Mouse (Mus musculus) neural tube, embryonic 12.5 days (tissue): ENCODE measurements around the gene Trip11. TPM values are rescaled to one million over a fixed set of nuclear protein-coding genes. Genes with fewer than 3 reads are reported as not detected.
"Not testable (repeated sequence)": the region's sequence is repeated elsewhere in the genome, so short reads cannot be mapped to it uniquely, and the experiment has no call there.

Experiments
- ATAC-seq: fragments of 200-750 bp; cut with Nextera tagmentation; 2 replicates; pipeline ENCODE4 v1.8.0; 2017; ENCODE audit warnings: low read depth, mild to moderate bottlenecking, moderate TSS enrichment, moderate library complexity; ENCODE audit not compliant: low FRiP score
- H3K27ac ChIP-seq: fragments of 300-500 bp; sonication (generic); 2 replicates; pipeline ENCODE4 v1.5.1; 2016
- H3K27me3 ChIP-seq: fragments of 300-500 bp; sonication (generic); replicated peaks from 2 replicates; pipeline ENCODE4 v1.6.1; 2016; ENCODE audit warnings: mild to moderate bottlenecking
- H3K36me3 ChIP-seq: fragments of 300-500 bp; sonication (generic); 2 replicates; pipeline ENCODE4 v1.6.1; 2016; ENCODE audit warnings: mild to moderate bottlenecking
- H3K4me1 ChIP-seq: fragments of 300-500 bp; sonication (generic); 2 replicates; pipeline ENCODE4 v1.6.1; 2016
- H3K4me2 ChIP-seq: fragments of 300-500 bp; sonication (generic); replicated peaks from 2 replicates; pipeline ENCODE4 v1.6.1; 2016; ENCODE audit warnings: mild to moderate bottlenecking
- H3K4me3 ChIP-seq: fragments of 300-500 bp; sonication (generic); 2 replicates; pipeline ENCODE4 v1.5.1; 2016
- H3K9ac ChIP-seq: fragments of 300-500 bp; sonication (generic); 2 replicates; pipeline ENCODE4 v1.6.1; 2016; ENCODE audit warnings: mild to moderate bottlenecking
- H3K9me3 ChIP-seq: fragments of 300-500 bp; sonication (generic); 2 replicates; pipeline ENCODE4 v1.6.1; 2016; ENCODE audit warnings: mild to moderate bottlenecking
- WGBS: fragments of 180-500 bp; shearing (Covaris S2); methylation state at CpG from one replicate; pipeline ENCODE4 v1.1.7; 2016; 5-methylcytosine and 5-hydroxymethylcytosine counted together
- polyA plus RNA-seq: library from polyadenylated mRNA; unstranded; fragments of >200 nt; fragmentation: Nextera tagmentation; extraction: Ambion mirVana; gene quantifications from 2 replicates; pipeline ENCODE4 v1.2.1, GENCODE M21; 2016

Trip11 gene
- polyA plus RNA-seq: 20.1 and 24.0 TPM in 2 replicates

DNA sequence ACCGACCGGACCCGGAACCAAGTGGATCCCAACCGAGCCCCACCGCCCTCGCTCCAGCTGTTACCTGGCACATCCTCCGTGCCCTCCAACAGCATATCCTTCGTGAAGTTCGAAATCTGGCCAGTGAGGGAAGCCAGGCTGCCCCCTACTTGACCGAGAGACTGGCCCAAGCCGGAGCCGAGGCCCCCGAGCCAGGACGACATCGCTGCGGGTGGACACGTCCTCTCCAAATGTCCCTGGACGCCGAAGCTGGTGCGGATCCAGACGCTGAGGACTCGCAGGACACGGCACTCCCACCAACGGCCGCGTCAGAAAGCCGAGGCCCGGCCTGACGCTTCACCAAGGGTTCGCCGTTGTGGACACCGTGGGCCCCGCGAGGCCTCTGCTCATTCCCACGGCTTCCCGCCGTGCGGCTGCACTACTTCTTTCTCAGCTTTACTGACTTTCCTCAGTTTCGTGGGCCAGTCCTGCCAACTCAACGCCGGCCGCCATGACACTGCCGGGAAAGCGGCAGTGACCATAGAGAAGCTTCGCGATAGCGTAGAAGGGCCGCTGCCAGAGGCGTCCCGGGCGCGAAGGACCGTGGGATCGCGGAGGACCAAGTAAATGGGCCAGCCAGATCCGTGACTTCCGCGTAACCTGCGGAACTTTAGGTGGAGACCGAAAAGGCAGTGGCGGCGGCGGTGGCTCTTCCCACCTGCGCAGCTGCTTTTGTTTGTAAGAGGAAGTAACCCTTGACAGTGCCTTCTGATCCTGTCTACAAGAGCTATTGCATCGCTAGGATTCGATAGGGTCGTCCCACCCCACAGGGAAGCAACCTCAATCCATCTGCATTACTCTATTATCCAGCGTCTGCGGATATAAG is at the start of gene Trip11:
Gene Trip11 (minus strand): TSS at position 642 of the 865 bp plus-strand sequence.
- Histone ChIP-seq H3K27me3 (no peaks in the 10 kb centered on the region), H3K27ac (peak within 1 kb of the TSS; percentile 29; the same call in 1 of the 2 replicates), H3K9ac (peak within 1 kb of the TSS; percentile 84), H3K4me2 (peak within 1 kb of the TSS; percentile 74), H3K4me3 (peak within 1 kb of the TSS; percentile 88), H3K9me3 (no peaks in the 10 kb centered on the region), H3K36me3 (peaks cover 9% of the 10 kb centered on the region; the same call in 1 of the 2 replicates), H3K4me1 (peaks cover 16% of the 10 kb centered on the region)
- under 1% methylated on average over 69 of the region's 69 CpGs for WGBS
- peak; percentile 96 for ATAC-seq

- ATAC-seq, H3K27ac ChIP-seq, H3K36me3 ChIP-seq, H3K27me3 ChIP-seq, H3K9me3 ChIP-seq, H3K9ac ChIP-seq, H3K4me1 ChIP-seq, H3K4me3 ChIP-seq: not testable (repeated sequence)
- WGBS: 97% methylated on average over 5 of the region's 5 CpGs
- H3K4me2 ChIP-seq: 0 out of 2 replicates have a peak overlapping the region, but pooled peaks have one; percentile 30
Observed at GRCm38 (mm10) chr12:101958960-101959780, 46.1 kb upstream of the Trip11 start.

DNA sequence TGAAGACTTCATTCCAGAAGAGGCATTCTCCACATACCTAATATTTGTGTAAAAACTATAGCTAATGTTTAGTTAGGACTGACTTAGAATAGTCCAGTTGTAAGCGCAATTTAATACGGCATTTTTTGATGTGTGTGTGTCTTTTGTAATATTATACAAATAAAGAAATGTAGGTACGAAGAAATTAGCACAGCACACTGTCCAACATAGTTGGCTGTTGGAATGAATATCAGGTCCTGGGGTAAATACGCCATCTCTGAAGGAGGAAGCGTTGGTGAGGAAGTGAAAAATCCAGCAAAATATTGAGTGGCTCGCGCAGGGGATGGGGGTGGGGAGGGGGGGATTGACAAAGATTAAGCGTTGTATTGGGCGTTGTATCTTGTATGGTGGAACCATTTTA is 45.5 kb upstream of the Trip11 start:
- no peaks in the 10 kb centered on the region for H3K9me3 ChIP-seq
- 66% methylated on average over 9 of the region's 9 CpGs for WGBS
- H3K36me3 ChIP-seq: no peaks in the 10 kb centered on the region; the same call in 1 of the 2 replicates
- no peak overlapping the region for H3K4me3 ChIP-seq
- peak overlapping the region; percentile 30 for H3K4me2 ChIP-seq
- no peak overlapping the region for H3K27ac ChIP-seq
- H3K27me3 ChIP-seq: no peaks in the 10 kb centered on the region
- peaks cover 4% of the 10 kb centered on the region for H3K4me1 ChIP-seq
- ATAC-seq: no peak
- H3K9ac ChIP-seq: no peak overlapping the region

DNA sequence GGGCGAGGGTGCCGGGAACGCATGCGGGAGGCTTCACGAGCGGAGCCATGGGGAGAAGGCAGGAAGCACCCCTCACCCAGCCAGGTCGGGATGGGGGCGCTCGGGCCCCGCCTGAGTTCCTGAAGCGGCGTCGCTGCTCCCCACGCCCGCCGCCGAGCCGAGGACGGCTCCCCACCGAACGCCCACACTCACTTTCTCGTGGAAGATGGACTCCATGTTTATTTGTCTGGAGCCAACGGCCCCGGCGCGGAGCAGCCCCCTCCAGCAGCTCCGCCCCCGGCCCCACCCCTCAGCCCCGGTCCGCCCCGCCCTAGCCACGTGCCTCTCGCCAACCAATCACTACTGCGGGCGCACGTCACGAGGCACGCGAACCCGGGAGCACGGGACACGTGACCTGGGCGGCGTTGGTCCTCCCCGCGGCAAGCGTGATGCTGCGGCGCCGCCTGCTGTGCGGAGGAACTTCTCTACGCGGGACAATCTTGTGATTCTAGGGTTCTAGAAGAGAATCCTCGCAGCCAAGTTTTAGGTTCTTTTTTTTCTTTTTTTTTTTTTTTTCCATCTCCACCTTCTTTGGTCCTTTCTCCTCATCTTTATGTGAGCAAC is 45.0 kb upstream of the Trip11 start, which contains the start of gene Atxn3:
Gene Atxn3 (minus strand): TSS at position 305 of the 603 bp plus-strand sequence.
- Histone ChIP-seq H3K4me3 (peak within 1 kb of the TSS; percentile 70), H3K9me3 (no peaks in the 10 kb centered on the region), H3K27me3 (no peaks in the 10 kb centered on the region), H3K4me2 (peak within 1 kb of the TSS; percentile 75), H3K4me1 (peaks cover 4% of the 10 kb centered on the region), H3K9ac (peak within 1 kb of the TSS; percentile 79), H3K36me3 (no peaks in the 10 kb centered on the region; the same call in 1 of the 2 replicates), H3K27ac (no peak within 1 kb of the TSS)
- peak; percentile 99 for ATAC-seq
- WGBS: under 1% methylated on average over 54 of the region's 54 CpGs

DNA sequence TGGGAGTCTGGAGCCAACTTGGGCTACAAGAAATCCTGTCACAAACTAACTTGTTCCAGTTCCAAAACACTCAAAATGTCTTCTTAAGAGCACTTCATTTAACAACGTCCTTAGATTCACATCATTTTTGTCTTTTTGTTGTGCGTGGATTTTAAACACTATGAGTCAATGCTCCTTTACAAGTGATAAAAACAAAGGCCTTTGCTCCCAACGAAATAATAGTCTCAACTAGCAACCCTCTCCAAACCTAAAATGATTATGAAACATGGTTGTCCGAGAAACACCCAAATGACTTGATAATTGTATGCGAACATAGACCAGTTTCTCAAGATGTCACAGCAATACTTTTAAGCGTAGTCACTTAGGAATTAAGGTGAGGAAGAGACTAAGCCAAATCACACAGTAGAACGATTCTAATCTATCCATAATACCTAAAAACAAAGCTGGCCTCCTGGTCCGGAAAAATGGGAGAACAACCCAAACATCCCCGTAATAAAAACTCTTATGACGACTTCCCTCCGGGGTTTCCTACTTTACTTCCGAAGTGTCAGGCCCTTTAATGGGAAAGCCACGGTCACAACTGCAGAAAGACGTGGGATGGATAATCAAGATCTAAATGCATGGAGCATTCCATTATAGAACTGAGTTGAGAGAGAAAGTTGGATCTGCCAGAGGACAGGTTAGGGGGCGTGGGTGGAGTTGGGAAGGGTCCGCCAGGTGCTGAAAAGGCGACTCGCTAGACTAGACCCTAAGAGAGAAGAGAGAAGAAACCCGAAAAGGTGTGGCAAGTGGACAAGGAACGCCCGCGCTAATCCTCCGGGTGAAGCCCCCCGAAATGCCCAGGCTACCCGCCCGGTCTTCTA is 44.2 kb upstream of the Trip11 start:
- H3K9ac ChIP-seq: peak overlapping the region; percentile 79
- H3K4me3 ChIP-seq: peak overlapping the region; percentile 70
- 13% methylated on average over 26 of the region's 26 CpGs for WGBS
- H3K36me3 ChIP-seq: no peaks in the 10 kb centered on the region; the same call in 1 of the 2 replicates
- ATAC-seq: peak; percentile 69
- H3K9me3 ChIP-seq: no peaks in the 10 kb centered on the region
- peak overlapping the region; percentile 75 for H3K4me2 ChIP-seq
- peaks cover 4% of the 10 kb centered on the region for H3K4me1 ChIP-seq
- no peak overlapping the region for H3K27ac ChIP-seq
- H3K27me3 ChIP-seq: no peaks in the 10 kb centered on the region

DNA sequence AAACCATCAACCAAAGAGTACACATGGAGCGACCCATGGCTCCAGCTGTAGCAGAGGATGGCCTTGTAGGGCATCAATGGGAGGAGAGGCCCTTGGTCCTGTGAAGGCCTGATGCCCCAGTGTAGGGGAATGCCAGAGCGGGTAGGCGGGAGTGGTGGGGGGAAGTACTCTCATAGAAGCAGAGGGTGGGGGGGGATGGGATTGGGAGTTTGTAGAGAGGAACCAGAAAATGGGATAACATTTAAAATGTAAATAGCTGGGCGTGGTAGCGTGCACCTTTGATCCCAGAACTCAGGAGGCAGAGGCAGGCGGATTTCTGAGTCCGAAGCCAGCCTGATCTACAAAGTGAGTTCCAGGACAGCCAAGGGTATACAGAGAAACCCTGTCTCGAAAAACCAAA is 42.8 kb upstream of the Trip11 start:
- not testable (repeated sequence) for H3K4me1 ChIP-seq, H3K9ac ChIP-seq, H3K4me3 ChIP-seq, H3K9me3 ChIP-seq, ATAC-seq, H3K4me2 ChIP-seq, H3K36me3 ChIP-seq, H3K27ac ChIP-seq, H3K27me3 ChIP-seq
- 96% methylated on average over 8 of the region's 8 CpGs for WGBS

DNA sequence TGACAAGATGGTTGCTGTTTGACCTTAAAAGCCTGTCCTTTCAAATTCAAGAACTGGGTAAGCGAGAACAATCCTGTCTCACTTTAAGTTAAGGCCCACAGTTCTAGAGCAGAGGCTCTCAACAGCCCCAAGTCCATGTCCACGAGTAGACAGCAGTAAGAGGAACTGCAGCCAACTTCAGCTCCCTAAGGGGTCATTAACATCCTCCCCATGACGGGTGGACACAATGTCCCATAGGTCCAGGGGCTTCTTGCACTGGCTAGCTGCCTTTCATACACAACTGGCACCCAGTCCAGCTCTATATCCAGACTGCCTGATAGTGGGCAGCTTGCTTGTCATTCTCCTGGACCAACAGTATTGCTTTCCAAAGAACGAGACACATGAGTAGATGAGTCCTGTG is 35.7 kb upstream of the Trip11 start:
- WGBS: 78% methylated on average over 4 of the region's 4 CpGs
- no peak for ATAC-seq

DNA sequence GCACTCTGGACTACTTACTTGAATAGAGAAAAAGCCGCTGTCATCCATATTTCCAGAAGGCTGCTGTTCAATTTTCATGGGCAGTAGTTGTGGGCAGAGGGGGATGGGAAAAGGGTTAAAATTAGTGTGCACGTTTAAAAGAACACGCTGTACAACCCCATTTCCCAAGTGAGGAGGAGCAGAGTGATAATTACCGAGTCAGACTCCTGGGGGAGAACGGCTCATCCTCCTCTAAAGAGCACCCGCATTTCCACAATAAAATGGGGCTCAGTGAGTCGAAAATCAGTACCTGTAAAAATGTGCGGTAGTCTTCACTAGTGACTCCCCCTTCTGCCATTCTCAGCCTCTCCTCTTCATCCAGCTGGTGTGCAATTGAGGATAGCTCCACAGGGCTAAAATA is 34.9 kb upstream of the Trip11 start:
- no peak overlapping the region for H3K9ac ChIP-seq
- no peak overlapping the region for H3K4me2 ChIP-seq
- no peak for ATAC-seq
- peaks cover 33% of the 10 kb centered on the region for H3K36me3 ChIP-seq
- H3K27me3 ChIP-seq: no peaks in the 10 kb centered on the region
- no peak overlapping the region for H3K4me3 ChIP-seq
- H3K4me1 ChIP-seq: no peaks in the 10 kb centered on the region
- H3K9me3 ChIP-seq: no peaks in the 10 kb centered on the region
- 87% methylated on average over 8 of the region's 8 CpGs for WGBS
- H3K27ac ChIP-seq: no peak overlapping the region

More for the DNA sequence above, 35.7 kb upstream of the Trip11 start:
- Histone ChIP-seq H3K4me3 (no peak overlapping the region), H3K9me3 (no peaks in the 10 kb centered on the region), H3K36me3 (peaks cover 33% of the 10 kb centered on the region), H3K27ac (no peak overlapping the region), H3K9ac (no peak overlapping the region), H3K4me1 (no peaks in the 10 kb centered on the region), H3K27me3 (no peaks in the 10 kb centered on the region), H3K4me2 (no peak overlapping the region)

GRCm38 (mm10) chr12:101937572-101937971 is 24.5 kb upstream of the Trip11 start:
- Histone ChIP-seq H3K9ac (no peak overlapping the region), H3K27ac (no peak overlapping the region), H3K4me1 (no peaks in the 10 kb centered on the region), H3K27me3 (no peaks in the 10 kb centered on the region), H3K9me3 (no peaks in the 10 kb centered on the region), H3K4me2 (no peak overlapping the region), H3K4me3 (no peak overlapping the region), H3K36me3 (peaks cover 61% of the 10 kb centered on the region)
- WGBS: 88% methylated on average over 7 of the region's 7 CpGs
- no peak for ATAC-seq

DNA sequence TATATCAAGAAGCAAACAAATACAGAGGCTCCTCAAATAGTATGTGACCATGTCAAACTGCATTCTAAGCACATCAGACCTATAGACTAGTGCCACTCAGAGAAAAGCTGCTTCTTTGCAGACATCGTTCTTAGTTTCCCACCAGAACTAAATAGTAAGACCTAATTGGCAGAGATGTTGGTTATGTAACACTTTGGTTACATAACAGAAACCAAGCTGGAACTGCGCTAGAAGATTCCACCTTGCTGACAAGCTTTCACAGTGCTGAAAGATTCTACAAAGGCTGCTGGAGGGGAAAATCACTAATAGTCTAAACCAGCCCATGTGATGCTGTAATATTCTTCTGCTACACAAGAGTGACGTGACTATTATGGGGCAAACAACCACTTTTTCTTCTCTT is 22.2 kb upstream of the Trip11 start:
- Histone ChIP-seq H3K4me3 (no peak overlapping the region), H3K4me2 (no peak overlapping the region), H3K36me3 (peaks cover 65% of the 10 kb centered on the region), H3K4me1 (no peaks in the 10 kb centered on the region), H3K27me3 (no peaks in the 10 kb centered on the region), H3K9me3 (no peaks in the 10 kb centered on the region), H3K9ac (no peak overlapping the region), H3K27ac (no peak overlapping the region)
- WGBS: 97% methylated on average over 3 of the region's 3 CpGs
- no peak for ATAC-seq

- no peak overlapping the region for H3K27ac ChIP-seq
- no peak overlapping the region for H3K9ac ChIP-seq
- H3K4me3 ChIP-seq: no peak overlapping the region
- H3K4me2 ChIP-seq: no peak overlapping the region
- peaks cover 69% of the 10 kb centered on the region for H3K36me3 ChIP-seq
- no peaks in the 10 kb centered on the region for H3K9me3 ChIP-seq
- no peaks in the 10 kb centered on the region for H3K27me3 ChIP-seq
- ATAC-seq: no peak
- WGBS: 83% methylated on average over 1 of the region's 1 CpGs
- H3K4me1 ChIP-seq: no peaks in the 10 kb centered on the region
Observed at GRCm38 (mm10) chr12:101928423-101928822, 15.4 kb upstream of the Trip11 start.
